Mouse (Mus musculus): ENCODE results near the gene Zfp683.

Gene Zfp683

DNA sequence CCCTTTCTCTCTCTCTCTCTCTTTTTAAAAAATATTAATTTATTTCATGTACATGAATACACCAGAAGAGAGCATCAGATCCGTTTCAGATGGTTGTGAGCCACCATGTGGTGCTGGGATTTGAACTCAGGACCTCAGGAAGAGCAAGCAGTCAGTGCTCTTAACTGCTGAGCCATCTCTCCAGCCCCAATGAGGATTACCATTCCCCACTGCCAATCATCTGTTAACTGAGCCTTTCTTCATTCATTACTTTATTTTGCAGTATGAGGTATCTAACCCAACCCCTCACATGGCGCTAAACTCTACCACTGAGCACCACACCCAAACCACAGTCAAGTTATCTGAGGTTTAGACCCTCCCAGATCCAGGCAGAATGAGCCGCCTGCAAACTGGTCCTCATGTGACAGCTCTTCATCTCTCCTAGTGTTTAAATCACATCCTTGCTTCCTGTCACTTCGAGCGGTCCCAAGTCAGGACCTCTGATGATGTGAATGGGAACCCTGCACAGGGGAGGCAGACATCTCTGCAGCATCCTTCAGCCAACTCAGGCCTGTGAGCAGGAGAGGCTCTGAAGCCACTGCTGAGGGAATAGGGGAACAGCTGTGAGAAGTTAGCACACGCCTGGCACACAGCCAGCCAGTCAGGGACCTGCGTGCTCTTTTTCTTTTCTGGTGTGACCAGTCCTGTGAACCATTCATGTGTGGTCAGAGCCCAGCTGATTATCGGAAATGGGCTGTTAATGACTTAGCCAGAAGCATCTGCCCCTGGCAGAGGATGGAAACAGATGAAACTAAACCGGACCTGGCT, 12.1 kb upstream of the Zfp683 start:
- in situ Hi-C loops (cut with MboI; ENCODE audit: low pct_unique_long_range_greater_than_20kb in 1 of 2, low sequenced_read_pairs in 2 of 2, unreplicated experiment in 1 of 2): no loop called here

DNA sequence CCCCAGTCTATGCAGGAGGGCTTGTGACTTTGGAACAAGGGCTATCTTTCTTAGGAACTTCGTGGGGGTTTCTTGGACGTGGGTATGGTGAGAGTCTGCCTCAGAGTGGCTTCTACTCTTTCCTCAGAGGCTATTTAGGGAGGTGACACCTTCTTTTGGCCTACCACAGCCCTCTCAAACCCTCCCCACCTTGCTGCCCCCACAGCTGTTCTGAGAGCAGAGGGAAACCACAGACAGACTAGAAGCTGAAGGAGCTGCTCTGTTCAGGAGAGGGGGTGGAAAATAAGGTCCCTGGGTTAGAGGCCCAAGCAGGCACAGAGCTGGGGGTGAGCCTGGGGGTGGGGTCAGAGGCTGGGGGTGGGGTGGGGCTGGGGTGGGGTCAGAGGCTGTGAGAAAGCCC, 10.6 kb upstream of the Zfp683 start:
- in situ Hi-C loops (cut with MboI; ENCODE audit: low pct_unique_long_range_greater_than_20kb in 1 of 2, low sequenced_read_pairs in 2 of 2, unreplicated experiment in 1 of 2): no loop called here

DNA sequence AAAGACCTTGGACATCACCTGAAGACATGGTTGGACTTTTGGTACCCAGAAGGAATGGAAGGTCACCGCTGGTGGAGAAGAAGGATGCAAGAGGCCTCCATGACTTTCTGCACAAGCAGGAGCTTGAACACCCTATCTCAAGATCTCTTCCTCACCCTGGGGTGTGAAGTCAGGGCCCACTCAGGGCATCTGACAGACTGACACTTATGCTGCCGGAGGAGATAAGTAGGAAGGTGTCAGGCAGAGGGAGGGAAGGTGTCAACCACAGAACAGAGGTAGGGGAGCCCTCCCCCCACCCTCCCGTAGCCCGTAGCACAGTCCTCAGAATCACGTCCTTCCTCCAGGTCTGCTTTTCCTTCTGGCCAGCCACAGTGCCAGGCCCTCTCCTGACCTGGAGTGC, 6.0 kb upstream of the Zfp683 start:
- in situ Hi-C loops (cut with MboI; ENCODE audit: low pct_unique_long_range_greater_than_20kb in 1 of 2, low sequenced_read_pairs in 2 of 2, unreplicated experiment in 1 of 2): no loop called here

DNA sequence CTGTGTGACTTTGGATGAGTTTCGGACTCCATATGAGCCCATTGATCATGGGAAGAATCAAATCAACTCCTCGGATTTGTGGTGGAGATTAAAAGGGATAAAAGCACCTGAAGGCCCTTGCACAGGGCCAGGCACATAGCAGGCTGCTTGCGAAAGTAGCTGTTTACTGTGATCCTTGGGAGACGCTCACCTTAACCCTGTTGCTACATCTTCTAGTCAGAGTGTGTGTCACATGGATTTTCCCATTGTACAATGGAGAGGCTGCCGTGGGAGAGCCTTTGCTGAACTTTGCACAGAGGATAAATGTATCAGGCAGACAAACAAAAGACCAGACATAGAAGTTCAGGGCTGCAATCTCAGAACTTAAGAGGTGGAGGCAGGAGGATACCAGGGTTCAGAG, 1.7 kb upstream of the Zfp683 start:
- in situ Hi-C loops (cut with MboI; ENCODE audit: low pct_unique_long_range_greater_than_20kb in 1 of 2, low sequenced_read_pairs in 2 of 2, unreplicated experiment in 1 of 2): no loop called here

DNA sequence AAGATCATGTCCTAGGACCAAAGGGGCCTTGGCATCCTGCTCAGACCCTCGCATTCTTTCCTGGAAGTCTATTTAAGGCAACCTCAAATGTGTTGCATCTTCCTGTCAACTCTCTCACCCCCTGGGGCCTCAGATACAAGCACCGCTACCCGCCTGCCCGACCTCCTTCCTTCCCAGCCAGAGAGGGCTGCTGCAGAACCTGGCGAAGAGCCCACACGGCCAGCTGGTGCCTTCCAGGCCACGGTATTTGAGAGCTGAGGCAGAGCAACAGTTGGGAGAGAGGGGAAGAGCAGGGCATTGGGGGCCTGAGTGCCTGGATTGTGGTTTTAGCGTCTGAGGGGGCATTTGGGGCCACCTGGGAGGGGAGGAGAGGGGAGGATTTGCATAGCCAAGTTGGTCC, 1.1 kb upstream of the Zfp683 start:
- in situ Hi-C loops (cut with MboI; ENCODE audit: low pct_unique_long_range_greater_than_20kb in 1 of 2, low sequenced_read_pairs in 2 of 2, unreplicated experiment in 1 of 2): no loop called here

DNA sequence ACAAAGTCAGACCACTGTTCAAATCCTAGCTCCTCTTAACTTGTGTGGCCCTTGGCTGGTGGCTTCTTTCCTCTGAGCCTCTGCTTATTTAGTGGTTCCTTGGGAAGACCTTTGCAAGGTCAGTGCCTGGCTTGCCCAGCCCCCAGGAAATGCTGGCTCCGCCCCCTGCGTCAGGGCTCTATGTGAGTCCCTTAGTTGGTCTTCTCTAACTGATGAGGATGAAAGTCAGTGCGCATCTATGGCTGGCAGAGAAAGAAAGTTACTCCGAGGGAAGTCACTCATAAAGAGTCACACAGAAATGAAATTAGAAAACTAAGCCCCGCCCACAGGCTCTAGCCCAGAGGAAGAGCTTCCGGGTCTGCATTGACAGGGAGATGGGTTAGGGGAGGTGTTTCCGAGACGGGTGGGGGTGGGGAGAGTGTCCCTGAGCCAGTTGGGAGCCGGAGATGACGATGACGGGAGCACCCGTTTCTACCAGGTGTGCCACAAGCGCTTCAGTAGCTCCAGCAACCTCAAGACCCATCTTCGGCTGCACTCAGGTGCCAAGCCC, 4.6 kb downstream of the Zfp683 start:
- in situ Hi-C loops (cut with MboI; ENCODE audit: low pct_unique_long_range_greater_than_20kb in 1 of 2, low sequenced_read_pairs in 2 of 2, unreplicated experiment in 1 of 2): no loop called here

DNA sequence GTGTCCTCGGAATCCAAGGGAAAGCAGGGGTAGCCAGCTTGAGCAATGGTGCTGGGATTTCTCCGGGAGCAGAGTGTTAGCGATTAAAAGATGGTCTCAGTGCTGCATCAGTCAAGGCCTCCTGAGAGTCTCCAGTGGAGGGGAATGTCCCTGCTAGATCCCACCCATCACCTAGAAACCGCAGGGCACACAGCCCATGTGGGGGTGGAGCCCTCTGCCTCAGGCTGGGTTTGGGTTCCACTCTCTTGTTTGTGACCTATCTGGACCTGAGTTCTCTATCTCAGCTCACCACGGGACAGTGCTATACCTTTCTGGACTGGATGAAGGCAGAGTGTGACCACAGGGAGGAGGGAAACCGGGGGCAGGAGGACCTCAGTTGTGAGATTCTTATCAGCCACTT, 5.3 kb downstream of the Zfp683 start:
- in situ Hi-C loops (cut with MboI; ENCODE audit: low pct_unique_long_range_greater_than_20kb in 1 of 2, low sequenced_read_pairs in 2 of 2, unreplicated experiment in 1 of 2): no loop called here

DNA sequence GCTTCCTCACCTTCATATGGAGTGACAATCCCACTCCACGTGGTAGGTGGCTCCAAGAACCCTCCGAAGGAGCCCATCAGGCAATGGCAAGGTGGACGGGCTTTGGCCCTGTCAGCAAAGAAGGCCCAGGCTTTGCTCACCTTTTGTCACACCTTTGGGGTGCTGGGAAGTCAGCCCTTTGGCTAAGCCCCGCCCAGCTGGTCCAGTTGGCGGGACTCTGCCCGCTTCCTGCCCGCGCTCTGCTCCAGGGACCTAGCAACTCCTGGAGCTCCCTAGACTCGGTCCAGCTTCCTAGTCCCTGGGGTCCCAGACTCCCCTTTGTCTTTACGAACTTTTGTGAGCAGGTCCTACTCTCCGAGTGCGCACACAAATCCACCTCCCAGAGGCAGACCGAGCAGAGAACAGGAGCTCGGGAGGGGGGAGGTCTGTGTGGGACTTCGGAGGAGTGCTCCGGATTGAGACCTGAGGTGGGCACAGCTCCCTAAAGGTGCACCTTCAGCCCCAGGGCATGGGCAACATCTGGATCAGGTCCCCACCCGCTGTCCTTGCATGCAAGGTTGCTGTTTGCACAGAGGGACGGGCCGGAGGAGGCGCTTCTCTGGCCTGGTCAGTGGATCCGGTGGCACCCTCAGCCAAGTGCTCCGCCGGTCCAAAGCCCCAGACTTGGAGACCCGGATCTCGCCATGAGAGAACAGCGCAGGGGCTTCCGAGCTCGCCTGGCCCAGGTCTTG, 6.7 kb downstream of the Zfp683 start, which contains the start of gene Crybg2:
Gene Crybg2, plus strand, starts transcription at position 681 of the 731 bp plus-strand sequence.
- in situ Hi-C loops (cut with MboI; ENCODE audit: low pct_unique_long_range_greater_than_20kb in 1 of 2, low sequenced_read_pairs in 2 of 2, unreplicated experiment in 1 of 2): no loop called here

DNA sequence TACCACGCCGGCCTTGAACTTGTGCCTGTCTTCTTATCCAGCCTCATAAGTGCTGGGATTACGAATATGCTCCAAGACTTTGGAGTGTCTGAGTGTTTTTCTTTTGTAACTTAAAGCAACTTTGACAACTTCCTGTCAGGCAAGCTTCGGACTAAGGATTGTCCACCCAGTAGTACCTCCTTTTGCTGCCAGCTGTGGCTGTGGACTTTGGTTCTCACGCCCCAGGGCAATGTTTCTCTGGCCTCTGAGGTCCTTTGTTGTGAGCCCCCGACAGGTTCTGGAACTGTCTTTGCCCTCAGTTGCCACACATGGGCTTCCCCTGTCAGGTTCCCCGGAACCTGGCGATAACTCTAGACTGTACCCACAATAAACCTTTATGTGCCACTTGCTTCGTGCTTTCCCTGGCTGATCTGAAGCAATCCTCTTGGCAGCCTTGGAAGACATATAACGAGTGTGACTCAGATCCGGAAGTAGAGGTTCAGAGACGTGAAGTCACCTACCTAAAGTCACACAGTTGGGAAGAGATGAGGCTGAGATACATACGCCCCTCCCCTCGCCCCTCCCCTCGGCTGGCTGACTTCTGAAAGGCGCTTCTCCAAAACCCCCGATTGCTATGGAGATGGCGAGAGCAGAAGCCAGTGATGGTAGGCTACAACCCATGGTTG, 7.7 kb downstream of the Zfp683 start:
- in situ Hi-C loops (cut with MboI; ENCODE audit: low pct_unique_long_range_greater_than_20kb in 1 of 2, low sequenced_read_pairs in 2 of 2, unreplicated experiment in 1 of 2): no loop called here

DNA sequence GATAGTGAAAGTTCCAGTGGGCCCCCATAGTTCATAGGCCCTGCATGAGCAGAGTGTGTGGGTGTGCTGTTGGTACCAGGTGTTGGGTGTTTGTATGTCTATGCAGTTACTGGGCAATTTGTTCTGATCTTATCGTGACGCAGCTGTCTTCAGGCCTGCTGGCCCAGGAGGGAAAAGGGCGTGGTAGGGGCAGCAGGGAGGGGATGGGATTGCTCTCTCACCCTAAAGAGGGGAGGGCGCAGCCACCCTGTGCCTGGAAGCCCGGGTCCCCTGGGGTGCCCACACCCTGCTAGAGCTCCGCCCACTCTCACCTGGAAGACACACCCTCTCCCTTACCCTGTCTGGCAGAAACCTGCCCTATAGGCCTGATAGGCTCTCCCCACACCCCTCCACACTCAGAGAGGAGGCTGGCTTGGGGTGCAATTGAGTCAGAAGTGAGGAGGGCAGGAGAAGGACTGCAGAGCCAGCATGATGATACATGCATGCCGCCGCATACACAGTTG, 8.4 kb downstream of the Zfp683 start:
- in situ Hi-C loops (cut with MboI; ENCODE audit: low pct_unique_long_range_greater_than_20kb in 1 of 2, low sequenced_read_pairs in 2 of 2, unreplicated experiment in 1 of 2): no loop called here

DNA sequence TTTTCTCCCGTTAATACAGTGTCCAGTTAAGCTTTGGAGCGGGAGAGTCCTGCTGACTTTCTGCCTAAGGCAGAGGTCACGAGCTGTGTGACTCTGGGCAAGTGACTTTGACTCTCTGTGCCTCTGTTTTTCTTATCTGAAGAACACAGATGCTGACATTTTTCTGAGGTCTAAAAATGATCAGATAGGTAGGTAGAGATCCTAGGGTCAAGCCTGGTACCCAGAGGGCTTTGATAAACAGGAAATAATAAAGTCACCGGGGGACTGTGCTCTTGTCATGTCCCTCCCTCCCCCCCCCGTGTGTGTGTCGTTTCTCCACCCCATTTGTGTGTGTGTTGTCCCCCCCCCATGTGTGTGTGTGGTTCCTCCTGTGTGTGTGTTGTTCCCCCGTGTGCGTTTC, 8.9 kb downstream of the Zfp683 start:
- in situ Hi-C loops (cut with MboI; ENCODE audit: low pct_unique_long_range_greater_than_20kb in 1 of 2, low sequenced_read_pairs in 2 of 2, unreplicated experiment in 1 of 2): no loop called here

DNA sequence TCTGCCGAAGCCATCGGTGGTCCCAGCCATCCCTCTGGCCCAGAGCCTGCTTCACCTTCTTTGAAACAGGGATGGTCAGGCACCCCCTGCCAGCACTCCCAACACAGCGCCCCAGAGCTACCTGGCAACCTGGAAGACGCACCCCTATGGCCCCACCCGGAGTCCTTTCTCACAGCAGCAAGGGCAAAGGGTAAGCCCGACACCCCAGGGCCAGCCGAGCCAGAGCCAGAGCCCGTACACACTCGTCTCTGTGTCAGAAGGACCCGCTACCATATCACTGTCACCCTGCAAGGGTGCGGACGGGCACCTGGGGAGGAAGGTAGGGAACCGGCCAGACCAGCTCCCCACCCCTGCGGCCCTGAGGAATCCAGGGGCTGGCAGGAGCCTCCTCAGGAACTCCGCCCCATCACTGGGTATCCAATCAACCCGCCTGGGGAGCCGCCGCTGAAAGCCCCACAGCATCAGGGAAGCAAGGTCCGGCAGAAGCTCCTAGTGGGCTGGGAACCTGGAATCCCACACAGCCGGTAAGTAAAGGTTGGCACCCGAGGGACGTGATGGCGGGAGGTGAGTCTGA, 11.9 kb downstream of the Zfp683 start:
- in situ Hi-C loops (cut with MboI; ENCODE audit: low pct_unique_long_range_greater_than_20kb in 1 of 2, low sequenced_read_pairs in 2 of 2, unreplicated experiment in 1 of 2): no loop called here

DNA sequence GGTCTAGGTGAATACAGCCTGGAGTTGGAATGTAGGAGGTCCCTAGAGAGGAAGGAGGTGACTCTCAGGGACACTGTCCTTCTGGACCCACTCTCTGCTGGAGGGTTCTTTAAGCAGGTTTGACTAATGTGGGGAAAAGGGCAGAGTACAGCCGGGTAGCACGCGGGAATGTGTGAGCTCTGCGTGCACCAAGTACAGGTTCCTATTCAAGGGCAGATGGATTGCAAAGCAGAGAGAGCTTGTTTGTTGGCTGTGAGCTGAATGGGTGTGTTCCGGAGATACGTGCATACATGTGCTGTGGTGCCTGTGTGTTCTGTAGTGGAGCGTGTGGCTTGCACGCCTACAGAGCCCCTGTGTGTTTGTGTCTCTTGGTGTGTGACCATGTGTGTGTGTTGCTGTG, 13.7 kb downstream of the Zfp683 start:
- in situ Hi-C loops (cut with MboI; ENCODE audit: low pct_unique_long_range_greater_than_20kb in 1 of 2, low sequenced_read_pairs in 2 of 2, unreplicated experiment in 1 of 2): no loop called here

DNA sequence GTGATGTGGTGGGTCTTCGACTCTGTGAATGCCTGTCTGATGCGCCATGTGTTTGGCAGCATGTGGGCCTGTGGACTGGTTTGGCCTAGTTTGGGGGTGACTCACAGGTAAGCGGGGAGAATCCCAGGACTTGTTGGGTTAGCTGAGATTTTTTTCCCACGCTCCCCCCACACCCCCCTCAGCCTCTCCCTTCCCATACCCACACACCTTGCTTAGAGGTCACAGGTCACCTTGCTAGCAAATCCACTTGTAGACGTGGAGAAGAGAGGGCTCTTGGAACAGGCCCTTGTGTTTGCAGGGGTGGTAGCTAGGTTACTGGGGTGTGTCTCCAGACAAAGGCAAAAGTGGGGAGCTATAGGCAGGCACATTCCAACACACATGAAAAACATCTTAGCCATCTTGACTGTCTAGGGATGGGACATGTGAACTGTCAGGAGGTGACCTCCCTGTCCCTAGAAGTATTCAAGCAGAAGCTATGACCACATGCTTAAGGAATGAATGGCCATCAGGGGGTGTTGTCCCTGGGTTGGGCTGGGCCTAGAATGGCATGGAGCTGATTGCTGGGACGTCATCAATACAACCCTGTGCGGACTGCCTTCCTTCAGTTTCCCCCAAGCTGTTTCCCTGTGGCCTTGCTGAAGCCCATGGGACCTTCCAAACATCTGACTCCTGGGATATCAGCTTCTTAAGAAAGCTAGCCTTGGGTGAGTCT, 14.4 kb downstream of the Zfp683 start:
- in situ Hi-C loops (cut with MboI; ENCODE audit: low pct_unique_long_range_greater_than_20kb in 1 of 2, low sequenced_read_pairs in 2 of 2, unreplicated experiment in 1 of 2): no loop called here

DNA sequence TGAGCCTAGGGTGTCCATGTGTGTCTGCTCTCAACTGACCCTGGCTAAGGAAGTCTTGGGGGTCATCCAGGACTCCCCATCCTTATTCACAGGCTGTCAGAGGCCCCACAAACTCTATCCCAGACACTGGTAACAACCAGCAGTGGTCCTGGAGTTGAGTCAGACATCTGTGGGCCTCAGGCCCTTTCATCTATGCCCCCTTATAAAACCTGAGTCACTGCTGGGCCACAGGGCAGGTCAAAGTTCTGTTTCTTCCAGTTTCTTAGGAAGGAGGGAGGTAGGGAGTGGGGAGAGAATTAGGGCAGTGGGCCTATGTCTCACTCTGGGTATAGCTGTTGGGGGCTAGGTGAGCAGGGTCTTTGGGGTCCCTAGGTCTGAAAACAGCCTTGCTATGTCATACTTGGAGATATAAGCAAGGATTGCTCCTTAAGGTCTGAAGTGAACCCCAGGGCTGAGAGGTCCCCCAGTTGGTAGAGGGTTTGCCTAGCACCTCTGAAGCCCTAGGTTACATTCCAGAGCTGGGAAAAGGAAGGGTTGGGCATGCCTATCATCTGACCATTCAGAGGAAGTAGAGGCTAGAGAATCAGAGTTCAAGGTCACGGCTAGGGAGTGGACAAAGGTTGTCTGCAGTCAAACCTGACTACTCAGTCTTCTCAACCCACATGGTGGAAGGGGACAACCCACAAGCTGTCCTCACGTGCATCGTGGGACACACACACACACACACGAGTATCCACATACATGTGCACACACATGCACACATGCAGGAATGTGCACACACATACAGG, 15.3 kb downstream of the Zfp683 start:
- in situ Hi-C loops (cut with MboI; ENCODE audit: low pct_unique_long_range_greater_than_20kb in 1 of 2, low sequenced_read_pairs in 2 of 2, unreplicated experiment in 1 of 2): no loop called here

DNA sequence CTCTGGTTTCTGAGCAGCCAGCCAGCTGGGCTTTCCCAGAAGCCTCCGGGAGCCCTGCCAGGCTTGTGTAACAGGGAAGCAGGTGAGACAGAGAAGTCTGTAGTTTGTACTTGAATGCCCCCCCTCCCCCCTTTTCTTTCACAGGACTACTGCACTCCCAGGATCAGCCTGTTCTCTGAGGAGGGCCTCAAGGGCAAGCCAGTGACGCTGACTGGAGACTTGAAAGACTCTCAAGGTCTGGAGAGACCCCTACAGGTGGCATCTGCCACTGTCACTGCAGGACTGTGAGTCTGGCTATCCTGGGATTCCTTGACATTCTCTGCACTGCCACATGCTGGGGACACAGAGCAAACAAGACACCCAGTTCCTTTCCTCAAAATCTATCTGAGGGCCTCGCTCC, 25.1 kb downstream of the Zfp683 start:
- in situ Hi-C loops (cut with MboI; ENCODE audit: low pct_unique_long_range_greater_than_20kb in 1 of 2, low sequenced_read_pairs in 2 of 2, unreplicated experiment in 1 of 2): loop anchor here in 1 of 2 experiments (5.0 kb wide), 1 partner anchor 46 kb away; no protein-coding TSS in a partner anchor

DNA sequence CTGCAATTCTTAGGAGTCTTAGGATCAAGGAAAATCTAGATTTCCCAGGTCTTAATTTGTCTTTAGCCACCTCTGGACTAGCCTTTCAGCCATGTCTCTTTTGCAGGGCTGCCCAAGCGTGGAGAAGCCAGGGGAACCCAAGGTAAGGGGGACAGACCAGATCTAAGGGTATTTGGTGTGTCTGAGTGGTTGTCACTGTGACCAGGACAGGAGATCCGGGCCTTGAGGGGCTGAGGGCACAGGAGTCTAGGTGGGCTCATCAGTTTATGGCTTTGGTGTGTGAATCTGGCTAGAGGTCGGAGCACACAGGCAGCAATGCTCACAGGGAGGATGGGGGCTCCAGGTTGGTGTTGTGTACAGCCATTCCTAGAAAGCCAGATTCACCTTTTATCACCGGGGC, 27.0 kb downstream of the Zfp683 start:
- in situ Hi-C loops (cut with MboI; ENCODE audit: low pct_unique_long_range_greater_than_20kb in 1 of 2, low sequenced_read_pairs in 2 of 2, unreplicated experiment in 1 of 2): no loop called here

All from mouse embryonic stem cell (cell line).